Mouse (Mus musculus): Measurements from ENCODE around the gene Scamp3. TPM values are rescaled to one million over a fixed set of nuclear protein-coding genes. Genes with fewer than 3 reads are reported as not detected.
"Not testable (repeated sequence)": the region's sequence is repeated elsewhere in the genome, so short reads cannot be mapped to it uniquely, and the experiment has no call there.

The Scamp3 gene
- polyA plus RNA-seq, 2 experiments = 93.9 to 114 TPM

DNA sequence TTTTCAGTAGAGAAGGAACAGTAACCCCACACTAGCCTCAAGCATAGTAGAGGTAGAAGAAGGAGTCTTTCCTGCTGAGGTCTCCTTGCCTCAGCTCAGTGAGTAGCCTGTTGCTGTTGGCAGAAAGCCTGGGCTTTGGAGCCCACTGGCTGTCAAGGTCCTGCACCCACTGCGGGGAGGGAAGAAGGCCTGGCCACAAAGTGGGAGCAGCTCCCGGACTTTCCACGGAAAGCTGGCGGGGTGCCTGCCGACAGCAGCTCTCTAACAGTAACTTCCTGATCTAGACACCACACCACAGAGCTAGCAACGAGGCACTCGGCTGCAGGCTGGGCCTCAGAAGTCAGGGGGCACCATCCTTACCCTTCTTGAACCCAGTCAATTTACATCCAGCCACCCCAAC, 33.5 kb downstream of the Scamp3 start:
- Histone ChIP-seq H3K4me2 (replicated peaks; ENCODE audit: low read depth, low read length, severe bottlenecking) (no peak overlapping the region), H3K27ac (replicated peaks; ENCODE audit: low read depth, low read length) (peak overlapping the region; percentile 8; the same call in 1 of the 2 replicates), H3K9me3 (ENCODE audit: control insufficient read depth, low read length) (no peaks in the 10 kb centered on the region), H3K4me3 (replicated peaks; ENCODE audit: low read length) (no peak overlapping the region), H3K9ac (ENCODE audit: low read depth, low read length, severe bottlenecking) (no peak overlapping the region), H3K4me1 (ENCODE audit: control insufficient read depth, insufficient read depth, low read length) (peaks cover 16% of the 10 kb centered on the region), H3K27me3 (ENCODE audit: control insufficient read depth, insufficient read depth, low read length) (no peaks in the 10 kb centered on the region), H3K36me3 (ENCODE audit: control insufficient read depth, insufficient read depth, low read length) (peaks cover 49% of the 10 kb centered on the region)
- TF ChIP-seq POLR2A (IDR thresholded peaks at IDR 0.05; ENCODE audit: borderline replicate concordance, extremely low read depth, insufficient read depth, insufficient read length) = no peak
- ATAC-seq (ENCODE audit: low FRiP score, low read depth) (no peak), DNase-seq (ENCODE audit: low spot score) (peak; percentile 23)
- WGBS = 76% methylated on average over 7 of the region's 7 CpGs

DNA sequence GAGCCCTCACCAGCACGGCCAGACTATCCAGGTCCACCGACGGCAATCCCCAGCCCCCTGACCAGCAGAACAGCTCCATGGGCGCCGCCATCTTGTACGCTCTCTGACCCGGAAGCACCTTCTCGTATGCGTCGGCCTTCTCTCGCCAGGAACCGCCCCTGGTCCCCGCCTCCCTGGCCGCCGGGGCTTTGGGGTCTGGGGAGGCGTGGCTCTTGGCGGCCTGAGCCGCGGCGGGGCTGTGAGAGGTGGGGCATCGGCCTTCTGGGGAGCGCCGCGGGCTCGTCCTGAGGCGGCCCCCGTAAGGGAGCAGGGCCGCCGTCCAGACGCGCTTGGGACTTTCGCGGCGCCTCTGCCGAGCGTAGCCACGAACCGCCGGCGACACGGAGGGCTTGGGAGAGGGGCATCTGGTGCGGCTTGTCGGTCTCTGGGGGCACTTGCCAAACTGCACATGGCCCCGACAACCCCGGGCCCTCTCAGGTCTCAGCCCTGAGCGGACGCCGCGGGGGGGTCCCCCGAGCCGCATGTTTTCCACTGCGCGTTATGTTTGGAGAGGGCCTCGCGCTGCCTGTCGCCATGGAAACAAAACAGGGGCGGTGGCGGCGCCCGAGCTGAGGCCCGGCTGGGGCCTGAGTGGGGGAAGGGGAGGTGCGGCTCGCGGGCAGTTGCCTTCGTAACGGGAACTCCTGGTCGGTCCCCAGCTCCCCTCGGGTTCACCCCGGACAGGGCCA, 36.7 kb downstream of the Scamp3 start:
- TF ChIP-seq POLR2A (IDR thresholded peaks at IDR 0.05; ENCODE audit: borderline replicate concordance, extremely low read depth, insufficient read depth, insufficient read length) = 0 out of 2 replicates have a peak, but pooled peaks have one; percentile 57
- Histone ChIP-seq H3K27ac (replicated peaks; ENCODE audit: low read depth, low read length) (peak overlapping the region; percentile 99), H3K4me3 (replicated peaks; ENCODE audit: low read length) (peak overlapping the region; percentile 85), H3K27me3 (ENCODE audit: control insufficient read depth, insufficient read depth, low read length) (no peaks in the 10 kb centered on the region), H3K4me2 (replicated peaks; ENCODE audit: low read depth, low read length, severe bottlenecking) (peak overlapping the region; percentile 86), H3K36me3 (ENCODE audit: control insufficient read depth, insufficient read depth, low read length) (peaks cover 17% of the 10 kb centered on the region), H3K4me1 (ENCODE audit: control insufficient read depth, insufficient read depth, low read length) (peaks cover 20% of the 10 kb centered on the region), H3K9ac (ENCODE audit: low read depth, low read length, severe bottlenecking) (peak overlapping the region; percentile 90), H3K9me3 (ENCODE audit: control insufficient read depth, low read length) (no peaks in the 10 kb centered on the region)
- DNase-seq (ENCODE audit: low spot score) (peak; percentile 95), ATAC-seq (ENCODE audit: low FRiP score, low read depth) (peak; percentile 92)
- 0% methylated on average over 66 of the region's 69 CpGs for WGBS

DNA sequence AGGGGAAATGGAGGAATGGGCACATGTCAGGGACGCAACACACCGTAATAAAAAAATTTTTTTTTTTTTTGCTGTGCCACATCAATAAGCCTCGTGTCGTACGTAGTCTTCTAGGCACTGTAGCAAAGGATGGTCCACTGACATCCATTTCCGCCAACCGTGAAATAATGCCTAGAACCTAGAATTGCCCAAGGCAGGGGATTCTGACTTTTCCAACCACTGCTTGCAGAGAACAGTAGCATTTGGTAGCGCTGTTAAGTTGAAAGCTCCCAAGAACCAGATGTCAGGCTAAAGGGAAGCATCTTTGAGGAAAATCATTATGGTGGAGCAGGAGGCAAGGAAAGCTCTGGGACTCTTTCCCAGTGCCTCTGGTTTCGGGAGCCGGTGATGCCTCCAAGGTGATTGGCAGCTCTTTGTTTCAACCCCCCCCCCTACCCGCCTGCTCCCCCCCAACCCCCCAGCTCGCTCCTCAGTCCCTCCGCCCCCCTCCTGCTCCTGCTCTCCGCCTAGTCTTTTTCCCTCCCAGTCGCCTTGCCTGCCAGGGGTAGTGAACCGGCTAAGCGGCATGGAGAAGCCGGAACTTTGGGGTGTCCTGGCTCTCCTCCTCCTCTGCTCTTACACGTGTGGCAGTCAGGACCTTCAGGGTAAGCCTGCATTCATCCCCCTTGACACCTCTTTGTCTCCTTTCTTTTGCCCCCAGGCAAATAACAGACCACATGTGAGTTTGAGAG, 37.6 kb downstream of the Scamp3 start, which contains the start of gene Thbs3:
Thbs3 (plus strand) TSS at position 500 of the 731 bp plus-strand sequence.
- Histone ChIP-seq H3K27me3 (ENCODE audit: control insufficient read depth, insufficient read depth, low read length) (no peaks in the 10 kb centered on the region), H3K27ac (replicated peaks; ENCODE audit: low read depth, low read length) (peak within 1 kb of the TSS; percentile 99), H3K4me1 (ENCODE audit: control insufficient read depth, insufficient read depth, low read length) (peaks cover 20% of the 10 kb centered on the region), H3K9ac (ENCODE audit: low read depth, low read length, severe bottlenecking) (peak within 1 kb of the TSS; percentile 90), H3K36me3 (ENCODE audit: control insufficient read depth, insufficient read depth, low read length) (peaks cover 17% of the 10 kb centered on the region), H3K4me2 (replicated peaks; ENCODE audit: low read depth, low read length, severe bottlenecking) (peak within 1 kb of the TSS; percentile 86), H3K9me3 (ENCODE audit: control insufficient read depth, low read length) (no peaks in the 10 kb centered on the region), H3K4me3 (replicated peaks; ENCODE audit: low read length) (peak within 1 kb of the TSS; percentile 85)
- TF ChIP-seq POLR2A (IDR thresholded peaks at IDR 0.05; ENCODE audit: borderline replicate concordance, extremely low read depth, insufficient read depth, insufficient read length) = no peak
- WGBS = 3% methylated on average over 17 of the region's 19 CpGs
- DNase-seq (ENCODE audit: low spot score) = peak; percentile 66
- ATAC-seq (ENCODE audit: low FRiP score, low read depth) = peak; percentile 5; the same call in 1 of the 2 replicates

DNA sequence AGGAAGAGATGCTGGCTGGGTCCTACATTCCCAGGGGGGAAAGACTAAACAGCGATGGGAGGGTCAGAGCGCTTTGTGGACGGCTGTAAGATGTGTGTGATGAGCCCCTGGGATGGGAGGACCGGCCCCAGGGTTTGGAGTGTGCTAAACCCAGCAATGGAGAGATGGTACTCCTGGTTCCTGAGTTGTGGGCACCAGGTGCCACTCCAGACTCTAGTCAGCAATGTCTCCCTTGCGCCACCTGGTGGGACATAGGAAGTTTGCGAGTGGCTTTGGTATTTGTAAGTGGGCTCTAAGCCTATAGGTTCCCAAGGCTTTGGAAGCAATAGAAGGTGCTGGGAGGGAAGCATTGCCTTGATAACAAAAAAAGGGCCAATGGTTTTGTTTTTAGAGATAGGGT, 38.6 kb downstream of the Scamp3 start:
- peak; percentile 20; the same call in 1 of the 2 replicates for ATAC-seq (ENCODE audit: low FRiP score, low read depth)
- 2% methylated on average over 6 of the region's 6 CpGs for WGBS

DNA sequence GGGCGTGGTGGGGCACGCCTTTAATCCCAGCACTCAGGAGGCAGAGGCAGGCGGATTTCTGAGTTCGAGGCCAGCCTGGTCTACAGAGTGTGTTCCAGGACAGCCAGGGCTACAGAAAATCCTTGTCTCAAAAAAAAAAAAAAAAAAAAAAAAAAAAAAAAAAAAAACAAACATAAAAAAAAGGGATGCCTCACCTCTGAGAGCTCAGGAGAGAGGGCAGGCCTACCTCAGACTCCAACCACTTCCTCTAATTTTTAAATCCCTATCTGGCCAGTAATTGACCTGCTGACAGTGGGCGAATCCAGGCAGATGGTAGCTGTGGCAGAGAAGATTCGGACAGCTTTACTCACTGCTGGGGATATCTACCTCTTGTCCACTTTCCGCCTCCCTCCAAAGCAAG, 39.1 kb downstream of the Scamp3 start:
- H3K27ac ChIP-seq (replicated peaks; ENCODE audit: low read depth, low read length); H3K4me3 ChIP-seq (replicated peaks; ENCODE audit: low read length); H3K9me3 ChIP-seq (ENCODE audit: control insufficient read depth, low read length); H3K27me3 ChIP-seq (ENCODE audit: control insufficient read depth, insufficient read depth, low read length); H3K9ac ChIP-seq (ENCODE audit: low read depth, low read length, severe bottlenecking); DNase-seq (ENCODE audit: low spot score); ATAC-seq (ENCODE audit: low FRiP score, low read depth): not testable (repeated sequence)
- peaks cover 20% of the 10 kb centered on the region for H3K4me1 ChIP-seq (ENCODE audit: control insufficient read depth, insufficient read depth, low read length)
- H3K4me2 ChIP-seq (replicated peaks; ENCODE audit: low read depth, low read length, severe bottlenecking) = peak overlapping the region; percentile 86
- H3K36me3 ChIP-seq (ENCODE audit: control insufficient read depth, insufficient read depth, low read length) = peaks cover 16% of the 10 kb centered on the region; the same call in 1 of the 2 replicates
- WGBS = 71% methylated on average over 7 of the region's 7 CpGs

More for the DNA sequence above, 38.6 kb downstream of the Scamp3 start:
- H3K9ac ChIP-seq (ENCODE audit: low read depth, low read length, severe bottlenecking) = peak overlapping the region; percentile 90; the same call in 1 of the 2 replicates
- peaks cover 12% of the 10 kb centered on the region; the same call in 1 of the 2 replicates for H3K36me3 ChIP-seq (ENCODE audit: control insufficient read depth, insufficient read depth, low read length)
- H3K4me2 ChIP-seq (replicated peaks; ENCODE audit: low read depth, low read length, severe bottlenecking) = peak overlapping the region; percentile 86
- peaks cover 20% of the 10 kb centered on the region for H3K4me1 ChIP-seq (ENCODE audit: control insufficient read depth, insufficient read depth, low read length)
- peak overlapping the region; percentile 85 for H3K4me3 ChIP-seq (replicated peaks; ENCODE audit: low read length)
- peak; percentile 93 for DNase-seq (ENCODE audit: low spot score)
- no peaks in the 10 kb centered on the region for H3K27me3 ChIP-seq (ENCODE audit: control insufficient read depth, insufficient read depth, low read length)
- no peaks in the 10 kb centered on the region for H3K9me3 ChIP-seq (ENCODE audit: control insufficient read depth, low read length)
- TF ChIP-seq POLR2A (IDR thresholded peaks at IDR 0.05; ENCODE audit: borderline replicate concordance, extremely low read depth, insufficient read depth, insufficient read length) = no peak
- peak overlapping the region; percentile 99; the same call in 1 of the 2 replicates for H3K27ac ChIP-seq (replicated peaks; ENCODE audit: low read depth, low read length)

Measured in limb, embryonic 14.5 days (tissue).